Mouse (Mus musculus) embryo, embryonic 9.5 days (tissue): ENCODE measurements around the gene Gspt2.
"Not testable (repeated sequence)": the region's sequence is repeated elsewhere in the genome, so short reads cannot be mapped to it uniquely, and the experiment has no call there.

ENCODE experiments used
- DNase-seq: peaks from one replicate; pipeline ENCODE4 v3.0.0-alpha.2; 2017; ENCODE audit errors: extremely low spot score

The Gspt2 gene

DNA sequence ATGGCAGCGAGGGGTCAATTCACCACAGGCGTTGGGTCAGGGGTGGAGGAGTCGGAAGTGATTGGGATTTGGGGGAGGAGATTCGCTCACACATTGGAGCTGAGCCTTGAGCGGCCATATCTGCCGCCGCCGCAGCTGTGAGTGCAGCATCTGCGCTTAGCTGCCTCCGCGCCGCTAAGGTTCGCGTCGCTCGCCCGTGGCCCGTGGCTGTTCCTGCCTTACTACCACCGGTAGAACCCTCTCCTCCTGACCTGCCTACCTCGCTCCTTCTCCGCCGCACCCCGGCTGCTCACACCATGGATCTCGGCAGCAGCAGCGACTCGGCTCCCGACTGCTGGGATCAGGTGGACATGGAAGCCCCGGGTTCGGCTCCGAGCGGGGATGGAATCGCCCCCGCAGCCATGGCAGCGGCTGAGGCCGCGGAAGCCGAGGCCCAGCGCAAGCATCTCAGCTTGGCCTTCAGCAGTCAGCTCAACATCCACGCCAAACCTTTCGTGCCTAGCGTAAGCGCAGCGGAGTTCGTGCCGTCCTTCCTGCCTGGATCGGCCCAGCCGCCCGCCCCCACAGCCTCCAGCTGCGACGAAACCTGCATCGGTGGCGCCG lies at the start of gene Gspt2:
Gspt2 (plus strand) TSS at position 109 of the 603 bp plus-strand sequence.
- DNase-seq, result peak; percentile 65

DNA sequence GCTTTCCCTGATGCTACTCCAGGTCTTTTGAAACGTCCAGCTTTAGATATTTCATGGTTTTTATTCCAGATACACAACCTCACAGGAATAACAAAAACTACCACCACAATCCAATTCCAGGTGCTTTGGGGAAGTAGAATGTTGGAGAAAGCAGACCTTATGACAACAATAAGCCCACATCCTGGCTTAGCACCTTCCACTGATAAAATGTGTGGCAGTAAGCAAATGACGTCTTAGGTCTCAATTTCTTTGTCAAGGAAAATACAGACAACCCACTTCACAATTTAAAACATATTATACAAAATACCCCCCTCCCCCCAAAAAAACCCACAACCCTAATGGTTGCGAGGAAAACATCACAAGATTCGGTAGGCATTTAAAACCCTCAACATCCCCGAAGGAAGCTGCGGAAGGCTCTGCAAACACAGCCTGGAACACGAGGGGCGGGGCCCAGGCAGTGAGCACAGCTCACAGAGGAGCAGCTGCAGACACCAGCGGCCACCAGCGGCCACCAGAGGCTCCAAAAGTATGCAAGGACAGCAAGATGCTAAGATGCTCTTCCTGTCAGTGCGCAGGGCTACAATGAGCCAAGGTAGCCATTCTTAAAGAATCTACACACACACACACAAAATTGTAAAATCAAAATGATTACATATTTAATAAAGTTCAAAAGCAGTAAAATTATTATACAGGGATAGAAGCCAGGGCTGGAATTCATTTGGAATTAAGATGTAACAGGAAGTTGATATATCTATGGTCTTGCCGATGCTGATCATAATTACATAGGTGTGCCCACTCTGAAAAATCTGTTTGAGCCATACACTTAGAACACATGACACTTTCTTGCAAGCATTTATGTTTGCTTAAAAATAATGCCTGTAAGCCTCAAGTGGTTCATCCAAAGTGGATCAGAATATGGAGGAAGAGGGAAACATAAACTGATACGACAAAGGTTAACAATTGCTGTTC lies 10.8 kb upstream of the Gspt2 start:
- DNase-seq, result peak; percentile 57

DNA sequence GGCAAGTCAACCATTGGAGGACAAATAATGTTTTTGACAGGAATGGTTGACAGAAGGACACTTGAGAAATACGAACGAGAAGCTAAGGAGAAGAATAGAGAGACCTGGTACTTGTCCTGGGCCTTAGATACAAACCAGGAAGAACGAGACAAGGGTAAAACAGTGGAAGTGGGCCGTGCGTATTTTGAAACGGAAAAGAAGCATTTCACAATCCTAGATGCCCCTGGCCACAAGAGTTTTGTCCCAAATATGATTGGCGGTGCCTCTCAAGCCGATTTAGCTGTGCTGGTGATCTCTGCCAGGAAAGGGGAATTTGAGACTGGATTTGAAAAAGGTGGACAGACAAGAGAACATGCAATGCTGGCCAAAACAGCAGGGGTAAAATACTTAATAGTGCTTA lies 1.0 kb downstream of the Gspt2 start:
- DNase-seq, result no peak

- no peak for DNase-seq
Observed at GRCm38 (mm10) chrX:94648541-94648940, 12.7 kb downstream of the Gspt2 start.

- DNase-seq, result no peak
Observed at GRCm38 (mm10) chrX:94657734-94658133, 21.9 kb downstream of the Gspt2 start.

- DNase-seq, result no peak
Observed at GRCm38 (mm10) chrX:94670814-94671213, 34.9 kb downstream of the Gspt2 start.

DNA sequence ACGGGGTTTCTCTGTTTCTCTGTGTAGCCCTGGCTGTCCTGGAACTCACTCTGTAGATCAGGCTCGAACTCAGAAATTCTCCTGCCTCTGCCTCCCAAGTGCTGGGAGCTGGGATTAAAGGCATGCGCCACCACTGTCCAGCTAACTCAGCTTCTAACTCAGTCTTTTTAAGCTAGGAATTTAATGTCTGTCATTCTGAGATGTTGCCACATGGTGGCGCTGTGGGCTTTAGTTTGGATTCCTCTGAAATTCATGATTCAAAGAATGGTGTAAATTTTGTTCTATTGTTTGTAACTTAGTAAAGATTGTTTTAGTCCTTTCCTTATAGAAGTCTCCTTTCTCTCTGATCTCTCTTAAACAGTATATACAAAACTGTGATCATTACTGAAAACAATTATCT lies 39.1 kb downstream of the Gspt2 start:
- DNase-seq, result peak; percentile 20

DNA sequence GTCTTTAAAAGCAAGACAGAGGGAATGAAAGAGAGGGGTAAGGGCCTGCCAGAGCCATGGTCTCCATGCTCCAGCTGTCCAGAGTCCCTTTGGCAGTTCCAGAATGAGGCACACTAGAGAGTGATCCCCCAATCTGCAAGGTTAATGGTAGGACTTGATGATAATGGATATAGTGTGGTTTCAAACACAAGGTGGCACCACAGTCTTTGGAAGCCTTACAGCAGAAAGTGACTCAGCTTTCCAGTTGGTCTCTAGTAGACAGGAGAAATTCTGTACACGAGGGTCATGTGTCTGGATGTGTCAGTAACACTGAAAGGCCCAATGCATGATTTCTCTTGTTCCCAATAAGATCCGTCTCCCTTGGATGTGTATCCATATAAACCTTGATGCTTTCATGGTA lies 45.7 kb downstream of the Gspt2 start:
- not testable (repeated sequence) for DNase-seq

- DNase-seq, result not testable (repeated sequence)
Observed at GRCm38 (mm10) chrX:94689593-94689992, 53.7 kb downstream of the Gspt2 start.
